Mouse (Mus musculus) forebrain, embryonic 13.5 days (tissue): Measurements from ENCODE around the gene Cacna1a. TPM values are rescaled to one million over a fixed set of nuclear protein-coding genes. Genes with fewer than 3 reads are reported as not detected.
A peak's percentile ranks its signal among the peaks of the same experiment; 100 is the strongest.

ENCODE experiments used
- ATAC-seq: fragments of 200-750 bp; cut with Nextera tagmentation; 2 replicates; pipeline ENCODE4 v1.8.0; 2017
- H3K27ac ChIP-seq: fragments of 300-500 bp; sonication (generic); 2 replicates; pipeline ENCODE4 v1.5.1; 2015; ENCODE audit warnings: inconsistent platforms, mild to moderate bottlenecking, moderate library complexity
- H3K27me3 ChIP-seq: fragments of 300-500 bp; sonication (generic); 2 replicates; pipeline ENCODE4 v1.6.1; 2015; ENCODE audit warnings: mild to moderate bottlenecking, inconsistent platforms
- H3K36me3 ChIP-seq: fragments of 300-500 bp; sonication (generic); 2 replicates; pipeline ENCODE4 v1.6.1; 2015; ENCODE audit warnings: mild to moderate bottlenecking, inconsistent platforms; ENCODE audit not compliant: poor library complexity, severe bottlenecking
- H3K4me1 ChIP-seq: fragments of 300-500 bp; sonication (generic); 2 replicates; pipeline ENCODE4 v1.6.1; 2015; ENCODE audit warnings: inconsistent platforms
- H3K4me2 ChIP-seq: fragments of 300-500 bp; sonication (generic); 2 replicates; pipeline ENCODE4 v1.6.1; 2015; ENCODE audit warnings: inconsistent platforms, mild to moderate bottlenecking, moderate library complexity
- H3K4me3 ChIP-seq: fragments of 300-500 bp; sonication (generic); 2 replicates; pipeline ENCODE4 v1.5.1; 2015; ENCODE audit warnings: mild to moderate bottlenecking, inconsistent platforms
- H3K9ac ChIP-seq: fragments of 300-500 bp; sonication (generic); 2 replicates; pipeline ENCODE4 v1.6.1; 2015; ENCODE audit warnings: mild to moderate bottlenecking, inconsistent platforms
- H3K9me3 ChIP-seq: fragments of 300-500 bp; sonication (generic); replicated peaks from 2 replicates; pipeline ENCODE4 v1.6.1; 2016; ENCODE audit warnings: inconsistent platforms
- whole genome bisulfite sequencing: fragments of 180-500 bp; shearing (Covaris S2); methylation state at CpG from one replicate; pipeline ENCODE4 v1.1.7; 2015; 5-methylcytosine and 5-hydroxymethylcytosine counted together
- polyA plus RNA-seq: library from polyadenylated mRNA; unstranded; fragments of >200 nt; fragmentation: Nextera tagmentation; extraction: Ambion mirVana; gene quantifications from 2 replicates; pipeline ENCODE4 v1.2.1, GENCODE M21; 2015

The Cacna1a gene
- polyA plus RNA-seq, 1 experiment from 2014 or later: 9.7 TPM

DNA sequence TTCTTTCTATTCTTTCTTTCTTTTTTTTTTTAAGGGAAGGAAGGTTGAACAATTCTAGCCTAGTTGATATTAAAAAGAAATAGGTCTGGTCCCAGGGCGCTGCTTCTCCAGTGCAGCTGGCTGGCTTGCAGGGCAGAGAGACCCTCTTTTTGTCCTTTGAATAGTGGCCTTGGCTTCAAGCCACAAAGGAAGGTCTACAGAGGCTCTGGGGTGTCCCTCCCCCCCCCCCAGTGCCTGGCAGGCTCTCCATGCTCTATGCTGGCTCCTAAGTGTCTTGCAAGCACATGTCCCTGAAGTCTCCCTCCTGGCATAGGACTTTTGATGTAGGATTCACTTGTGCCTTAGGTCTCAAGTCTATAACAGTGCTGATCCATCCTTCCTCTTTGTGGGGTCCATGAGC, 23.0 kb upstream of the Cacna1a start:
- no peak for ATAC-seq
- H3K4me3 ChIP-seq: no peak overlapping the region
- no peak overlapping the region for H3K4me2 ChIP-seq
- WGBS: 53% methylated on average over 1 of the region's 1 CpGs
- no peak overlapping the region for H3K9ac ChIP-seq
- H3K27ac ChIP-seq: no peak overlapping the region
- no peaks in the 10 kb centered on the region for H3K36me3 ChIP-seq
- H3K4me1 ChIP-seq: no peaks in the 10 kb centered on the region
- H3K27me3 ChIP-seq: peaks cover 12% of the 10 kb centered on the region
- H3K9me3 ChIP-seq: no peaks in the 10 kb centered on the region; the same call in 1 of the 2 replicates

DNA sequence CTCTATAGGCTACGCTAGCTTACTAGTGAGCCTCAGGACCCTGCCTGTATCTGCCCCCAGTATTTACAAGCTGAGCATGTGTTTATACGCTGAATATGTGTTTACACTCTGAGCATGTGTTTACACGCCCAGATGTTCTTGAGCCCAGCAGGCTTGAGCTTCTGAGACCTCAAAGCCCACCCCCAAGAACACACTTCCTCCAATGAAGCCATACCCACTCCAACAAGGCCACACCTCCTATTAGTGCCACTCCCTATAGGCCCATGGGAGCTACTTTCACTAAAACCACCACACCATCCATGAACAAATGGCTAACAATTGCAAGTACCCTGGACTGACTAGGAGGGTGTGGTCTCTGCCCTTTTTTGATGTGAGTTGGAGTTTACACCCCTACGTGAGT, 17.3 kb upstream of the Cacna1a start:
- Histone ChIP-seq H3K4me1 (no peaks in the 10 kb centered on the region), H3K27ac (no peak overlapping the region), H3K4me3 (no peak overlapping the region), H3K9me3 (no peaks in the 10 kb centered on the region; the same call in 1 of the 2 replicates), H3K27me3 (no peaks in the 10 kb centered on the region), H3K4me2 (no peak overlapping the region), H3K9ac (no peak overlapping the region), H3K36me3 (no peaks in the 10 kb centered on the region)
- WGBS: 67% methylated on average over 4 of the region's 4 CpGs
- ATAC-seq: no peak

- no peaks in the 10 kb centered on the region for H3K36me3 ChIP-seq
- H3K4me3 ChIP-seq: no peak overlapping the region
- H3K4me1 ChIP-seq: no peaks in the 10 kb centered on the region
- no peak for ATAC-seq
- WGBS: 30% methylated on average over 5 of the region's 5 CpGs
- no peak overlapping the region for H3K27ac ChIP-seq
- no peak overlapping the region for H3K9ac ChIP-seq
- no peaks in the 10 kb centered on the region for H3K9me3 ChIP-seq
- no peaks in the 10 kb centered on the region for H3K27me3 ChIP-seq
- no peak overlapping the region for H3K4me2 ChIP-seq
Observed at GRCm38 (mm10) chr8:84375038-84375437, 13.2 kb upstream of the Cacna1a start.

- Histone ChIP-seq H3K27ac (no peak overlapping the region), H3K9ac (no peak overlapping the region), H3K36me3 (no peaks in the 10 kb centered on the region), H3K4me1 (no peaks in the 10 kb centered on the region), H3K4me2 (no peak overlapping the region), H3K9me3 (no peaks in the 10 kb centered on the region), H3K4me3 (no peak overlapping the region), H3K27me3 (no peaks in the 10 kb centered on the region)
- 85% methylated on average over 5 of the region's 5 CpGs for WGBS
- no peak for ATAC-seq
Observed at GRCm38 (mm10) chr8:84375803-84376202, 12.4 kb upstream of the Cacna1a start.

DNA sequence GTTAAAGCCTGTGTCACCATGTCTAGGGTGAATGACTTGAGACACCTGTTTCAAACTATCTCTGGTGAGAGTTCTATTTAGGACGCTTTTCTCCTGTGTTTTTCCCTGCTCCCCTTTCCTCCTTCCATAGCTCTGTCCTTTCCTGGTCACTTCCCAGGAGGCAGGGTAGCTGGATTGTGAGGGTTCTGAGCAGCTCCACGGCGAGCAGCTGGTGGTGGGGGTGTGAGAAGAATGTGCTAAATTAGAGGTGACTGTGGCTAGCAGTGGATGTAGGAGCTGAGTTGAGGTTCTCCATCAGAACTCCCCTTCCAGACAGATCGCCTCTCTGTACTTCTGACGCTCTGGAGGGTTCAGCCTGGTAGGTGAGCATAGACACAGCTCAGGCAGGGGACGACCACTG, 11.7 kb upstream of the Cacna1a start:
- Histone ChIP-seq H3K9me3 (no peaks in the 10 kb centered on the region), H3K4me1 (no peaks in the 10 kb centered on the region), H3K36me3 (no peaks in the 10 kb centered on the region), H3K9ac (no peak overlapping the region), H3K4me2 (no peak overlapping the region), H3K4me3 (no peak overlapping the region), H3K27me3 (no peaks in the 10 kb centered on the region), H3K27ac (no peak overlapping the region)
- ATAC-seq: no peak
- 81% methylated on average over 6 of the region's 6 CpGs for WGBS

DNA sequence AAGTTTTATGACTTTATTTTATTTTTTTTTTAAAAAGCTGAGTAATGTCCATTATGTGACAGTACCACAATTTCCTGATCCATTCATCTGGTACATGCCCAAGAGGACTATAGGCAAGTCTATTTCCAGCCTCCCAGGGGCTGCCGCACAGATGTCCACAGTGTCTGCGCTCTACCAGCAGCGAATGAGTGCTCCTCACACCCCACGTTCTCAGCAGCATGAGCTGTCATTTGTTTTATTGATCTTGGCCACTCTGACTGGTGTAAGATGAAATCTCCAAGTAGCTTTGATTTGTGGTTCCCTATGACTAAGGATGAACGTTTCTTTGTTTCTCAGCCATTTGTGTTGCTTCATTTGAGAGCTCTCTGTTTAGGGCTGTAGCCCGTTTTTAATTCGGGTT, 6.6 kb upstream of the Cacna1a start:
- no peak for ATAC-seq
- WGBS: 87% methylated on average over 7 of the region's 7 CpGs
- Histone ChIP-seq H3K9ac (no peak overlapping the region), H3K36me3 (no peaks in the 10 kb centered on the region), H3K27ac (no peak overlapping the region), H3K27me3 (no peaks in the 10 kb centered on the region), H3K4me2 (no peak overlapping the region), H3K9me3 (no peaks in the 10 kb centered on the region), H3K4me3 (no peak overlapping the region), H3K4me1 (no peaks in the 10 kb centered on the region)

GRCm38 (mm10) chr8:84388773-84389172, 533 bp downstream of the Cacna1a start:
- H3K9ac ChIP-seq: no peak overlapping the region
- no peak overlapping the region for H3K4me3 ChIP-seq
- 81% methylated on average over 9 of the region's 9 CpGs for WGBS
- H3K36me3 ChIP-seq: no peaks in the 10 kb centered on the region
- no peaks in the 10 kb centered on the region for H3K4me1 ChIP-seq
- H3K9me3 ChIP-seq: no peaks in the 10 kb centered on the region
- H3K4me2 ChIP-seq: no peak overlapping the region
- no peak overlapping the region for H3K27ac ChIP-seq
- ATAC-seq: no peak
- no peaks in the 10 kb centered on the region for H3K27me3 ChIP-seq

GRCm38 (mm10) chr8:84389173-84389572, 933 bp downstream of the Cacna1a start:
- no peaks in the 10 kb centered on the region for H3K4me1 ChIP-seq
- no peak for ATAC-seq

GRCm38 (mm10) chr8:84391611-84392010, 3.4 kb downstream of the Cacna1a start:
- no peak overlapping the region for H3K9ac ChIP-seq
- H3K4me1 ChIP-seq: no peaks in the 10 kb centered on the region
- H3K27me3 ChIP-seq: no peaks in the 10 kb centered on the region
- H3K4me2 ChIP-seq: no peak overlapping the region
- H3K9me3 ChIP-seq: no peaks in the 10 kb centered on the region
- H3K36me3 ChIP-seq: no peaks in the 10 kb centered on the region
- H3K4me3 ChIP-seq: no peak overlapping the region
- ATAC-seq: no peak
- no peak overlapping the region for H3K27ac ChIP-seq
- WGBS: 80% methylated on average over 5 of the region's 5 CpGs

More at GRCm38 (mm10) chr8:84389173-84389572, 933 bp downstream of the Cacna1a start:
- Histone ChIP-seq H3K27ac (no peak overlapping the region), H3K4me3 (no peak overlapping the region), H3K9ac (no peak overlapping the region), H3K27me3 (no peaks in the 10 kb centered on the region), H3K4me2 (no peak overlapping the region), H3K9me3 (no peaks in the 10 kb centered on the region), H3K36me3 (no peaks in the 10 kb centered on the region)
- WGBS: 92% methylated on average over 3 of the region's 3 CpGs

GRCm38 (mm10) chr8:84395751-84396457, 7.7 kb downstream of the Cacna1a start:
- H3K4me2 ChIP-seq: no peak overlapping the region

DNA sequence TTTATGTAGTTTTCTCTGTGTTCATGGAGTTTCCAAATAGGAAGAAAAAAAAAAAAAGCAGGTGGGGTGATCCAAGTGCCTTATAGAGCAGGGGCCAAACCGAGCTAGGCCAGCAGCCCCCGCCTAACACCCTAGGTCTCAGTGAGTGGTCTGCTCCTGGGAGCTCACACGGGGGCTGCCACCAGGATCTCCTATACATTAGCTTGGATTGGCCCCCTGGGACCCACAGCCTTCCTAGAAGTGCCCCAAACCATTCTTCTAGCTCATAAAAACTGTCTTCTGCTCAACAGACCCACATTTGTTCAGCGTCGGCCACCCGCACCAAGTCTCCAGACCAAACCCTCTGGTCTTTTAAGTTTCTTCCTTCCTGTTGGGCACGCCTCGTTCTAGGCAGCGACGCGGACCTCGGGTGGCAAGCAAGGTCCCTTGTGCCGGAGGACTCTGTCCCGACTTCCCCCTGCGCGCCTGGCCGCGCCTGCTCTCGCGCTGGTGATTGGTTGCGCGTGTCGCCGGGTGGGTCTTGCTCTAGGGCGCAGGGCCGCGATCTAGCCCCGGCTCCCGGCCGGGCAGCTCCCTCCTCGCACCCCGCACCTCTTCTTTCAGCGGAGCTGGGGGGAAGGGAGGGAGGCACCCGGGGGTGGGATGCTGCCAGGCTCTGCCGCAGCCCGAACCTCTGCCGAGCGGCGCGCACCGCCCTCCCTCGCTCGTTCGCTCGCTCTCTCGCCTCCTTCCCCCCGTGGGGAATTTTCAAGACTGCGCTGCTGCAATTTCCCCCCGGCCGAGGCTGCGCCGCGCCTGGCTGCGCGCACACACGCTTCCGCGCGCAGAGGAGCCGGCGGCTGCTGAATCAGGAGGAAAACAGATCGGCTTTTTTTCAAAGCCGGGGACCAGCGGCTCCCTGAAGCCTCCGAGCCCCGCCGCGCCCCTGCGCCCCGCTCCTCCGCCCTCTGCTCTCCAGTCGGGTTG, 25.9 kb downstream of the Cacna1a start:
- Histone ChIP-seq H3K27me3 (peaks cover 9% of the 10 kb centered on the region; the same call in 1 of the 2 replicates), H3K4me3 (peak overlapping the region; percentile 54), H3K36me3 (no peaks in the 10 kb centered on the region), H3K27ac (peak overlapping the region; percentile 88), H3K4me2 (peak overlapping the region; percentile 87), H3K9ac (peak overlapping the region; percentile 81), H3K4me1 (peaks cover 25% of the 10 kb centered on the region), H3K9me3 (peaks cover 4% of the 10 kb centered on the region; the same call in 1 of the 2 replicates)
- peak; percentile 73 for ATAC-seq
- 3% methylated on average over 66 of the region's 72 CpGs for WGBS

More at GRCm38 (mm10) chr8:84395751-84396457, 7.7 kb downstream of the Cacna1a start:
- H3K9me3 ChIP-seq: no peaks in the 10 kb centered on the region
- H3K27me3 ChIP-seq: no peaks in the 10 kb centered on the region
- 67% methylated on average over 6 of the region's 6 CpGs for WGBS
- no peak overlapping the region for H3K27ac ChIP-seq
- no peaks in the 10 kb centered on the region for H3K36me3 ChIP-seq
- no peak overlapping the region for H3K9ac ChIP-seq
- H3K4me1 ChIP-seq: no peaks in the 10 kb centered on the region
- H3K4me3 ChIP-seq: no peak overlapping the region
- ATAC-seq: no peak

GRCm38 (mm10) chr8:84414918-84415317, 26.7 kb downstream of the Cacna1a start:
- H3K4me3 ChIP-seq: peak overlapping the region; percentile 54
- H3K4me2 ChIP-seq: peak overlapping the region; percentile 87
- H3K4me1 ChIP-seq: peaks cover 25% of the 10 kb centered on the region
- H3K9ac ChIP-seq: peak overlapping the region; percentile 81
- peaks cover 4% of the 10 kb centered on the region; the same call in 1 of the 2 replicates for H3K9me3 ChIP-seq
- WGBS: 0% methylated on average over 20 of the region's 20 CpGs
- peaks cover 9% of the 10 kb centered on the region; the same call in 1 of the 2 replicates for H3K27me3 ChIP-seq
- ATAC-seq: no peak
- no peaks in the 10 kb centered on the region for H3K36me3 ChIP-seq
- H3K27ac ChIP-seq: peak overlapping the region; percentile 88
